Mouse (Mus musculus): ENCODE measurements at regions not wholly inside any gene's neighbourhood (a gene's known extent, or its start where the extent isn't known, plus 50 kb on each side); places are given as distances from the start of the nearest gene placed in this dataset.

DNA sequence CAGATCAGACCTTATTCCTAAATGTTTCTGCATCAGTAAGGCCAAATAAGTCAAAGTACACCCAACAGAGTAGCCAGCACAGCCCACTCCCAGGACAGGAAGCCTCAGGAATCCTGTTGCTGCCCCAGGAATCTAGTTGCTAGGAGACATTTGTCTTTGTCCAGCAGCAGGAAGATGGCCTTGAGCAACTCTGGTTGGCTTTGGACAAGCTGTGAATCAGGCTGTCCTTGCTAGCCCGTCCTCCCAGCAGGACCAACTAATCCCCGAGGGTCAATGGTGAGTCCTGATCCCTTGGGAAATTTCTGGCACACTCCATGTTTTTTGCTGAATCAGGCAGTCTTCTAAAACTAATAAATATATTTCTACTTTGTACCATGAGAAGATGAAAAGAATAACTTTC lies 317.1 kb downstream of the Mtx2 start:
- DNase-seq (ENCODE audit: low spot score) = no peak

DNA sequence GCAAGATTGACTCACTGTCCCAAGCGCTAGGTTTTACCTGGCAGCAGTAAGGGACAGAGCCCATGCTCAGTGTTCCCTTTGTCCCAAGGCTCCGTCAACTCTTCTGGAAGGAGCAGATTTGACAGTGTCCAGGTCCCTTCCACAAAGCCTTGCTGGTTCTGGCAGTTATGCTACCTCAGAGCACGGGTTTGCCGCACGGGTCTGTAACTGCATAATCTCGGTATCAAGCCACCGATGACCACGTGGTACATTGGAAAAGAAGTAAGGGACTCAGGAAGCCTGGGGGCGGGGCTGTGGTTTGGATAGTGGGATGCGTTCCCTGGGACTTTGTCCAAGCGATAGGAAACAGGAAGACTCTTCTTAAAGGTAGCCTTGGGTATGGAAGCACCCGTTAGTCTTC lies 319.3 kb downstream of the Mtx2 start:
- no peak for DNase-seq (ENCODE audit: low spot score)

DNA sequence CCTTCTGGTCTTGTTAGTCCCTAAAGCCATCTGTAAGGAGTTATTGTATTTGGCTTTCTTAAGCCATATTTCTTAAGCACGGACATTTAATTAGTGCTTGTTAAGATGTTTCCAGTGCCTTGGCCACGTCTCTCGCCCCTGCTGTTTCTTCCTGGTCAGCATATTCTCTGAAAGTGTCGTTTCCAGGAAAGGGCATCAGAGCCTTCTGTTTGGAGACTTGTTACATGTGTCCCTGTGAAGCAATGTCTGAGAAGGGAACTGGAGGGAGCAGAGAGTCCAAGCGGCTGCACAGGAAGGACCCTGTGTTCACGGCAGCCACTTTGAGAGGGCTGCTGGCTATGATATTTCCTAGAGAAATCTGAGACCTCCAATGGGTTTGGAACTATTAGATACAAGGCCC lies 320.7 kb downstream of the Mtx2 start:
- DNase-seq (ENCODE audit: low spot score) = no peak

DNA sequence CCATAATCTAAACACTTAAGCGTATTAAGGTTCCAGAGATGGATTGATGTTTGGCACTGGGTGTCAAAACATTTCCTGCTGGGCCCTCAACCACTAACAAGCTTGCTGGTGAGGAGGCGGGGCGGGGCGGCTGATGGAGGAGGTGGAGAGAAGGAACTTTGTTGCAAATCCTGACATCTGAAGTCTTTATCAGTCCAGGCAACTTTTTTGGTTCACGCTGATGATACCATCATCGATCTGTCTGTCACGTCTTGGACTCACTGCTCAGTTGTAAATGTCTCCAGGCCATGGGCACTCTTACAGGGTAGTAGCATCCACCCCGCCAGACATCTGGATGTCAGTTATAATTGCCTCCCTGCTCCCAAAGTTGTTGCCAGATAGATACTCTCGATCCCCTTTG lies 321.8 kb downstream of the Mtx2 start:
- no peak for DNase-seq (ENCODE audit: low spot score)

DNA sequence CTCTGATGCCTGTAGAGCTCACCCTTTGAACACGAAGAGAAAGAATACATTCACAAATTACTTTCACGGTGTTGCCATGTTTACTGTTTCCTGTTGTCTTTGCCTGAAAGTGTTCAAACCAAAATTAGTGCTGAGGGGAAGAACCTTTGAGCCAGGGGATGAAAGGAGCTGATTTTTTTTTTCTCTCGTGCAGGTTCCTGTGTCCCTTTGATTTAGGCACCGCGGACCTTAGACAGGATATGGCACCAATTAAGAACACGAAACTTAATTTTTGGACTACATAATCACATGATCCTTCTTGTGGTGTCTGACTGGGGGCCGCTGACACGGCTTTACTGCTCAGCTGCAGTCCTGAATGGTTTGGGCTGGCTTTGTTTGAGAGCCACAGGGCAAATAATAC lies 322.4 kb downstream of the Mtx2 start:
- no peak for DNase-seq (ENCODE audit: low spot score)

DNA sequence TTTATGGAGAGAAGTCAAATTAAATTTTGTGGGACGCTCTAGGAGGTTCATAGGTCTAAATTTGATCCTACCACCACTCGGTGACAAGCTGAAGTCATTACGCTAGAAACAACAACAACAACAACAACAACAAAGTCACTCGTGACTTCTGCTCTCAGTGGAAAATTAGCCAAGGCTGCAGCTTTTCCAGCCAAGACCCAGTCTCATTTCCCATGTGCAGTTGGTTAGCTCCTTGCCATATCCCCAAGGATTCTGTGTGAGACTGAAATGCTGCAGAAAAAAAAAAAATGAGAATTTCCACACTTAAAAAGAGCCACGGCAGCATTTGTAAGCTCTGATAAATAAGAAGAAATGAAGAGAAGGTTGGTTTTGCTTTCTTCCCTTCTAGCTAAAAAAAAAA lies 323.4 kb downstream of the Mtx2 start:
- DNase-seq (ENCODE audit: low spot score) = no peak

DNA sequence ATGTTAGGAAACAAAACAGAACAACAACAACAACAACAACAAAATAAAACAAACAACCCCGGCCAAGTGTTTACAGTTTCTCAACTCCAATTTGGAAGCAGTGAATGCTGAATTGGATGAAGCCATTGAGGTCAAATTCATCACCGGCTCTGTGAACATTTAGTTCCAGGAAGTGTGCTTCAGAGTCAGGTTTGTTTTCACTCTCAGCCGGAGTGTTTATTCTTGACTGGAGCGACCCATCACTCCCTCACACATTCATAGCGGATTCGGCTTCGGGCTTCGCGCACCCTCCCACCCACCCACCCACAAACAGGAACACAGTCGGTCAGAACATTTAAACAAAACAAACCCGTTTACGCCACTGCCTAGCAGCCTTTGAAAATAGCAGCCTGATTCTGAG lies 324.0 kb downstream of the Mtx2 start:
- no peak for DNase-seq (ENCODE audit: low spot score)

DNA sequence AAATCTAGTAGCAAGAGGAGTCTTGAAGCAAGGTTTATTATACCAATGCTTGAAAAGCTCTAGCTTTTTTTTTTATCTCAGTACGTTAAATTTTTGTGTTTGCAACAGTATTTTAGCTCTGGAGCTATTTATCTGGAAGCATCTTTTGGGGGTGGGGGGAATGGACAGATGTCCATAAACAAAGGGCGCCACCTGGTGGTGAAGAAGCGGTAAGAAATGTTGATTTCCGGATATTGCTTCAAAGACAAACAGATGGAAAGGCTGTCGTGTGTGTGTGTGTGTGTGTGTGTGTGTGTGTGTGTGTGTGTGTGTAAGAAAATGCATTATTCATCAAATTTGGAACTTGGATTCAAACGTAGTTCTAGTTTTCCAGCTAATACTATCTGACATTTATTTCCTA lies 325.4 kb downstream of the Mtx2 start:
- DNase-seq (ENCODE audit: low spot score) = no peak

DNA sequence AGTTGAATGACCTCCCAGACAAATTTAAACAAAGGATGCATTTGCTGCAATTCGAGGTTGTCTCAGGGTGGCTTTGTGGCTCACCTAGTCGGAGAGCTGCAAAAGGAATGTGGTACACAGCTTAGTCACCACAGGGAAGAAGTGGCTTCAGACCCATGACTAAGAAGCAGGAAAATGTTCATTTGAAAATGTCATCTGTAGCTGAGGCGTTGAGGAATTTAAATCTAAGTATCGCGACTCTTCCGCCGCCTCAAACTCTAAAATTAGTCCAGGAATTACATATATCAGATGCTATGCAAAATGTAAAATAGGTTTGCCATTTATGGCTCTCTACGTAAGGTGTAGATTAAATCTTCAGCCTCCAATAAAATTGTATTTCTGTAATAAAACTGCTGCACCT lies 325.9 kb downstream of the Mtx2 start:
- no peak for DNase-seq (ENCODE audit: low spot score)

DNA sequence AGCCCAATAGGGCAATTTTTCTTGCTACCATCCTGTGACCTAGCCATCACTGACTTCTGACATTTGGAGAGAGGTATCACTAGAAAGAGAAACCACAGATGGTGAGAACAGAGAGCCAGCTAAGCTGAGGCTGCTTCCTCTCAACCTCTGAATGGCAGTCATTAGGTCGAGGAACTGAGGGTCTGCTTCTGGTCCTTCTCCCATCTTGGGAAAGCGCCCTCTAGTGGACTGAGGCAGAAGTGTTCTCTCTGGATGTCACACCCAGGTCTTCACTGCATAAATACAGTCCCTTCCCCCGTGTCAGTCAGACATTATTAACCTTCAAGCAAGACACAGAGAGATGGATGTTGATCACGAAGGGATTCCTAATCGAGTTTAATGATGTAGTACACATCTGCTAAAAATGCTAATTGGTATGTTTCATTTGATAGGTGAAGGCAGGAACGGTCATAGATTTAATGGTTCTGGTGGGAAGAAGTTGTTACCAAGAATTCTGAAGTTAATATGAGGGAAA lies 326.9 kb downstream of the Mtx2 start:
- no peak for DNase-seq (ENCODE audit: low spot score)

DNA sequence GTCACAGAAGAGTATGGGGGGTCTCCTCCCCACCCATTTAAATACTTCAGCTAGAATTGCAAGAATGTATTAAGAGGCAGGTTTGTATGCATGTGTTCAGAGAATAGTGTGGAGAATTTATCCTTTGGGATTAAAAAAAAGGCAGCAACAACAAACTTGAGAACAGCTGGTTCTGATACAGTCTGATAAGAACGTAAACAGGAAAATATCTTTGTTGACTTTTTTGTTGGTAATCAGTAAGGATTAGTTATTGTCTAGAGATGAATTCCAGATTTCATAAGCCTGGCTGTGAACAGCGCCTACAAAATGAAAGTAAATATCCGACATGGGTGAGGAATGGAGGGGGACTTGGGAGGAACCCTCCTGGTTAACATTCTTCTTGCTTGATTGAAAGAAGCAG lies 328.8 kb downstream of the Mtx2 start:
- DNase-seq (ENCODE audit: low spot score) = no peak

DNA sequence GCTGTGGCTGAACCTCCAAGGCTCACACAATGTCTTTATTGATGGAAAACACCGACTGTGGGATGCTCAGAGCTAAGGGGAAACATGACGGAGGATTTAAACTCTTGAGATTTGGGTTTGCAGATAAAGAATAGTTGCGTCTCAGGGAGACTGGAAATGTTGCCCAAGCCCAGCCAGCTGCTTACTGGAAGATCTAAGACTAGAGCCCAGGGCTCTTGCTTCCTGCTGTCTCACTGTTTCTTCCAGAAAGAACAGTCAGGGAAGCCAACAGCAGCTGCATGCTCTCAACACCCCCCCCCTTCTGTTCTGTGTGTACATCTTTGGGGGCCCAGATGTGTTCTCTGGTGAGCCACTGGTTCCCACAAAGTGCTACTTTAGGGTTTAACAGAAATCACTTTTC lies 333.0 kb downstream of the Mtx2 start:
- no peak for DNase-seq (ENCODE audit: low spot score)

DNA sequence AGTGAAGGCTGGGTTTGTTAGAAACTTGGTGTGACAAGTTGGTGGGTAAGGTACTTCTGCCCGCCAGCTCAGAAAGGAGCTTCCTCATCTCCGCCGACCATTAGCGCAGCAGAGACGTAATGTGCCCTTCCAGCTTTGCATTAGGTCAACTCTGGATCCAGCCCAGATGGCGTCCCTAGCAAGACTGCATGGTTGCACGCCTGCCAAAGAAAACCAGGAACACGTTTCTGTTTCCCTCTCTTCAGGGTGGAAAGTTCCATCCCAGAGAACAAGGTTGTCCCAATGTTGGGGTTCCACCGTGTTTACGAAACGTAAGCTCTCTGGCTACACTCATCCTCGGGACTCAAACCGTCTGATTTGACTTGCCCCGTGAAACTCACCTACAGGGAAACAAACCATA lies 335.5 kb downstream of the Mtx2 start:
- no peak for DNase-seq (ENCODE audit: low spot score)

DNA sequence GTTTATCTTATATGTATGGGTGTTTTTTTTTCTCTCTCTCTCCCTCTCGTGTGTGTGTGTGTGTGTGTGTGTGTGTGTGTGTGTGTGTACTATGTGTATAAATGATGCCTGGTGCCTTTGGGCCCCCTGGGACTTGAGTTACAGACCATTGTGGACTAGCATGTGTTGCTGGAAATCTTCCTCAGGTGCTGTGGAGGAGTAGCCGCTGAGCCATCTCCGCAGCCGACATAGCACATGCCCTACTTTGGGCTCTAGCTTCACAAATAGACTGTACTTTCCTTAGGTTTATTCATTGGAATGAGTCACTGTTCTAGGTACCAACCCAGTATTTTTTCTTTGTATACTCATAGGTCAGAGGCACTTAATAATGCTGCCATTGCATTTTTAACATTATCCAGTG lies 339.4 kb downstream of the Mtx2 start:
- no peak for DNase-seq (ENCODE audit: low spot score)

DNA sequence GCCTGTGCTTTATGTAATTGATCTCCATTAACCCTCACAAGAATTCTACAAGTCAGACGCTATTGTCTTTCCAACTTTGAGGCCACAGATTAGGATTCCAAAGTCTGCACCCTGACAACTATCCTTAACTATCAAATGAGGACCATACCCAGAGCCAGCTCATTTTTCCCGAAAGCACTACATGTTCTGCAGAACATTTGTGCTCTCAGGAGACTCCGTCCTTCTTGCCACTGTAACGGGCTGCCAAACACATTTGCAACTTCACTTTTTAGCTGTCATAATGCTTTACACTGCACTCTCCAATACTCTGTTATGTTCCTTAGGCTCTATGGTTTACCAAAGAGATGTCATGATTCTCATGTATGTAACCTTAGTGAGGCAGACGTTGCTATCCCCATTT lies 350.7 kb downstream of the Mtx2 start:
- DNase-seq (ENCODE audit: low spot score) = no peak

DNA sequence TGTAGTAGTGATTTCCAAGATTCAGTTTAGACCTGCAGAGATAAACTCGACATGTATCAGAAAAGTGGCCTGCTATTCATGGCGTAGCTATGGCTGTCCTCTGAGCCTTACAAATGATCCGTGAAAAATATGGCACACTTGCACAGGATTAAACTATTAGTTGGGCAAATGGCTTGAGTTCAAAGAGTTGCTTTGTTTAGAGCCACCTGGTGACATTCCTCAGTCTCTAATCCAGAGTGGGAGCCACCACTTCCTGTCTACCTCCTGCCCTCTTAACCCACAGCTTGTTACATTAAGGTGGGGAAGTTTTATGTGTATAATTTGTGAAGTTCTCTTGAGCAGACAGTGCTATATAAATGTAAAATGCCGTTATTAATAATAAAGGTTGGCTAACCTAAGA lies 357.7 kb downstream of the Mtx2 start:
- DNase-seq (ENCODE audit: low spot score) = no peak

DNA sequence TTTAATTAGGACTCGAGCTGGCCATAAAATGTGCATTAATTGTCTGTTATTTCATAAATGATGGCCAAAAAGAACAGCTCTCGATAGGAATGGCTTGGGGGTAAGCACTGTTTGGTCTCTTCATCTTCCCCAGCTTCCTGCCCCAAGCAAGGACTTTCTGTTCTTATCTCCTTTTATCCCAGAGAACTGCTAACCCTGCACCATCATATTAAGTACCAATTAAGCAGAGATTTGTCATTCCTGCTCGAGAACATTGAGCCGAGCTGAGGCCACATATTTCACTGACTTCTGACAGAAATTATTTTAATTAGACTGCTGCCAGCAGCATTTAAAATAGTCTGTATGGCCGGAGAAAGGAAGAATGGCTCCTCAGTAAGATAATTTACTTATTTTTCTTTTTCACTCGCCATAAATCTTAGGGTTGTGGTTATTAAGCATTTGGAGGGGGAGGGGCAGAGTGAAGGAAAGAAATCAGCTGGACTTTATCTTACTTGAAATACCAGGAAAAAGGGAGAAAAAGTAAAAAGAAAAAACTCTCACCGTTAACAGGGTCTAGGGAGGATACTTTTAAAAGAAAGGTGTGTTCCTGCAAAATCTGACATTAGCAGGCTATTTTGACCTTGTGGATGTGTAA lies 377.1 kb downstream of the Mtx2 start:
- DNase-seq (ENCODE audit: low spot score) = no peak

DNA sequence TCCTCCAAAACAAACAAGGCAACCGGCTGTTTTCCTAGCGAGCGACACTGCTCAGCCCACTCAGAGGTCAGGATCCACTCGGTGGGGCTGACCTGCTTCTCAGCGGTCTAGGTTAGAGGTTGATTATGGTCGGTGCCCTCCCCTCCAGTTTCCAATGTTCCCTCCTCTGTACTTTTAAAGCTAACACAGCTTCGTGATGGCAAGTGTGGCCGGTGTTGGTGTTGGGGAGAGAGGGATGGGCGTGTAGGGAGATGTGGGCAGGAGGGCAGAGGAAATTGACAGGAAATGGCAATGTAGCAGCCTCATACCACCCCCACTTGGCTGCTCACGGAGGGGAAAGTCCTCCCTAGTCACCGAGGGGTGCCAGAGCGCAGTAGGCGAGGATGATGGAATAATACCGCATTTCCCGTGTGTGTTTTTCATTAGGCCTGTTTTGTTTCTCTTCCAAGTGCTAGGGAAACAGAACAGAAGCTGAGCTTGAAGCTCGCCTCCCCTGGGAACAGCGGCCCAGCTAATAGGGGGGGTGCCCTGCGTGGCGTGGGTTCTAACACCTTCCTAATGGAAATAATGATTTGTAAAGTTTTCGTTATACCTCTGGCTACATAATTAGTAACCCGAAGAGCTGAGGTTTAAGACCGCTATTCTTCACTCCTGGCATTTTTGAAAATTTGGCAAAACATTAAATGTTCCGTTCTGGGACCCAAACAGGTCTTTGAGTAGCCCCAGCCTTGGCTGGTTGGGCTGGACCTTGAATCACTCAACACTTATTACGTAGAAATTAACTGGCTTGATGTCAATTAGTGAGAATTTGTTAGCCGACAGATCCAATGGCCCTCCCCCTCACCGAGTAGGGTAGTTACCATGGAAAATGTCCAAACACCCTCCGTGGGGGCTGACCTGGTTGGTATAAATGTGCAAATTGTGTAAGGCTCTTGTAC lies 383.5 kb downstream of the Mtx2 start:
- DNase-seq (ENCODE audit: low spot score) = no peak

DNA sequence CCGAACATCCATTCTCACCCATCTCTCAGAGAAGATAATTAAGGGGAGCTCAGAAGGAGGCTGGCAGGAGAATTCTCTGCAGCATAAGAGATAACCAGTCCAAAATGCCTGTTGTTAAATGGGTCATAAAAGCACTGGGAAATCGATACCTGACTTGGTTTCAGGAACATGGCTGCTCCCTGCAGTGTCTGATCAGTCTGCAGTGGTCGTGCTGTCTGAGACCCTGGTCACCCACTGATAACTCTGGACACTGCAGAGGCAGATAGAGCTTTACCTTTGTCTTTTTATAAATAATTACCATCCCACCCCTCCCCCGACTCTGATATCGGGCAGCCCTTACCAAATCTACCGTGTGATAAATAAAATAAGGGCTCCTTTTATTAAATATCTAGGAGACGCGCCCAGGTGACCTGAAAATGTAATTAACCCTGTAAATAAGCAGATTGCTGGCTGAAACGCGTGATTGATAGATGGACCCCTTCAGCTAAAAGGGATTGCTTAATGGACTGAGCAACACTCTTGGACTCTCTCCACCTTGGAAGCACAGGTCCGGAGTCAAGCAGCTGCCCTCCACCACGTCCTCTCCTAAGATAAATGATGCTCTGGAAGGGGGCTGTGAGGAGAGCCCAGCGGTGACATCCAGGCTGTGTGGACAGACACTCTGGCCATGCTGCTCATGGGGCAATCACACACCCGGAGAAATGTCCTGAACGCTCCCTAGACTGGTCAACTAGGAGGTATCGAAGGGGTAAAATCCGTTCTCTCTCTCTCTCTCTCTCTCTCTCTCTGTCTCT lies 384.4 kb downstream of the Mtx2 start:
- no peak for DNase-seq (ENCODE audit: low spot score)

DNA sequence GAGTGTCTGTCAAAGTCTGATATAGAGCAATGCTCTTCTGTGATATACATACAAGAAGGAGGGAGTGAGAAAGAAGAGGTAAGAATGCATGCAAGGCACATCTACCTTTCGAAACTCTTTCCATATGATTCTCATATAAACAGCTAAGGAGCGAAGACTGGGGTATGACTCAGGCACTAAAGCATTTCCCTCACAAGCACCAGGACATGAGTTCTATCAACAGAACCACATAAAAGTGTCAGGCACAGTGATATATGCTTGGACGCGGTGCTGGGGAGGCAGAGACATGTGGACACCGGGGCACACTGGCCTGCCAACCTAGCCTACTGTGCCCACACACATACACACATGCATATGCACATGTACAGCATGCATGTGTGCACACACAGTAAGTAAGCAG lies 391.3 kb downstream of the Mtx2 start:
- no peak for DNase-seq (ENCODE audit: low spot score)

DNA sequence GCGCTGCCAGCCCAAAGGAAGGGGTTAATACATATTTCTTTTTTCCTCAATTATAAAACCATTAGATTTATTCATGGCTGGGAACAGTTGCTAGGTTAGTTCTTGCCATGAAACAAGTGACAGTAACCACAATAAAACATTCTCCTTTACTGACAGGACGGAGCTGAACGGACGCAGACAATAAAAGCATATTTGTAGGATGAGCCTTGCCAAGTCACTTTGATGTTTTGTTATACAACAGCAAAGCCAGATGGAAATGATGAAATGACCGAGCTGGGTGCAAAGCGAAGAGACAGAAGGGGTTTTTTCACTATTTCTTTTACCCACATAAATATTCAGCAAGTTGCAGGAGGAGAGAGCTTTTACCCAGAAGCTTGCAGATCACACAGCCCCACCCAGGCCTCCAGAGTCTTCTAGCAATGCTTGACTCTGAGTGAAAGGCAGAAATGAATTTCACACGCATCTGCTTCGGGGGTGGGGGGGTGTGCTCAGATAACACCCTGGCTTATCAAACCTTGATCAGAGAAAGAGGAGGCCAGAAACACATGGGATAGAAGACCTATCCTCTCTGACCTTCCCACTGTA lies 395.3 kb downstream of the Mtx2 start:
- no peak for DNase-seq (ENCODE audit: low spot score)

DNA sequence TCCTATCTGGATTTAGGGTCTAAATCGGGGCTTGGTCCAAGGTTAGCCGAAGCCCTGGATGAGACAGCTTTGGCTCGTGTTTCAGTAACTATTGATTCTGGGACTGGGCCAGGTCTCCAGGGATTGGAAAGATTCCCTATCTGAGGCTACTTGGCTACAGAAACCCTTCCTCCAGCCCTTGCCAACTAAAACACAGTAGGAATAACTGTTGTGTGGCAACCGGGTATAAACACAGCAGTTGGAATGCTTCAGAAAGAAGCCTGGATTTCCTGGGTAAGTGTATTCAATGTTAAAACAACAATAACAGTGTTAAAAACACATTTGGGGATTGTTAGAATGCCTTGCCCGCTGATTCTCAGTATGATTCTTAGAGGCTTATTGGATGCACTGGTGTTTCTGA lies 398.8 kb downstream of the Mtx2 start:
- no peak for DNase-seq (ENCODE audit: low spot score)
